Mouse (Mus musculus): ENCODE measurements around the gene Add2. TPM values are rescaled to one million over a fixed set of nuclear protein-coding genes. Genes with fewer than 3 reads are reported as not detected.

The Add2 gene
- polyA plus RNA-seq, 1 experiment: 17.6 TPM

- DNase-seq (ENCODE audit: low read depth in 1 of 2, low spot score in 2 of 2): peak in 1 of 2 experiments; percentile 8
- WGBS: 57% methylated on average over 2 of the region's 2 CpGs
- Histone ChIP-seq H3K27me3 (ENCODE audit: control insufficient read depth, insufficient read depth, low read length) (no peaks in the 10 kb centered on the region), H3K4me1 (ENCODE audit: control insufficient read depth, insufficient read depth, insufficient read length) (no peaks in the 10 kb centered on the region), H3K36me3 (ENCODE audit: control insufficient read depth, insufficient read depth, low read length) (no peaks in the 10 kb centered on the region), H3K4me3 (ENCODE audit: extremely low read depth, insufficient read depth, insufficient read length) (no peak overlapping the region), H3K27ac (ENCODE audit: insufficient read depth, low read length) (no peak overlapping the region)
- TF ChIP-seq CTCF (IDR thresholded peaks at IDR 0.05; ENCODE audit: extremely low read depth, insufficient read depth, insufficient read length, insufficient replicate concordance): peak; percentile 25; the same call in 1 of the 2 replicates
- no peak for TF ChIP-seq POLR2A (IDR thresholded peaks at IDR 0.05; ENCODE audit: low read depth, low read length)
Measured at GRCm38 (mm10) chr6:86126953-86127581, 98.6 kb downstream of the Add2 start.

GRCm38 (mm10) chr6:86128504-86128903 lies 100.0 kb downstream of the Add2 start:
- Histone ChIP-seq H3K4me1 (ENCODE audit: control insufficient read depth, insufficient read depth, insufficient read length) (no peaks in the 10 kb centered on the region), H3K36me3 (ENCODE audit: control insufficient read depth, insufficient read depth, low read length) (no peaks in the 10 kb centered on the region), H3K27me3 (ENCODE audit: control insufficient read depth, insufficient read depth, low read length) (no peaks in the 10 kb centered on the region), H3K27ac (ENCODE audit: insufficient read depth, low read length) (no peak overlapping the region), H3K4me3 (ENCODE audit: extremely low read depth, insufficient read depth, insufficient read length) (no peak overlapping the region)
- TF ChIP-seq CTCF (IDR thresholded peaks at IDR 0.05; ENCODE audit: extremely low read depth, insufficient read depth, insufficient read length, insufficient replicate concordance) (no peak), POLR2A (IDR thresholded peaks at IDR 0.05; ENCODE audit: low read depth, low read length) (no peak)
- DNase-seq (ENCODE audit: low read depth in 1 of 2, low spot score in 2 of 2): no peak
- WGBS: 45% methylated on average over 4 of the region's 4 CpGs

GRCm38 (mm10) chr6:86129872-86130498 lies 101.5 kb downstream of the Add2 start:
- Histone ChIP-seq H3K4me3 (ENCODE audit: extremely low read depth, insufficient read depth, insufficient read length) (no peak overlapping the region), H3K27me3 (ENCODE audit: control insufficient read depth, insufficient read depth, low read length) (no peaks in the 10 kb centered on the region), H3K27ac (ENCODE audit: insufficient read depth, low read length) (no peak overlapping the region), H3K4me1 (ENCODE audit: control insufficient read depth, insufficient read depth, insufficient read length) (no peaks in the 10 kb centered on the region), H3K36me3 (ENCODE audit: control insufficient read depth, insufficient read depth, low read length) (no peaks in the 10 kb centered on the region)
- WGBS: 59% methylated on average over 9 of the region's 9 CpGs
- no peak for DNase-seq (ENCODE audit: low read depth in 1 of 2, low spot score in 2 of 2)
- no peak for TF ChIP-seq POLR2A (IDR thresholded peaks at IDR 0.05; ENCODE audit: low read depth, low read length)
- no peak for TF ChIP-seq CTCF (IDR thresholded peaks at IDR 0.05; ENCODE audit: extremely low read depth, insufficient read depth, insufficient read length, insufficient replicate concordance)

- Histone ChIP-seq H3K27ac (ENCODE audit: insufficient read depth, low read length) (no peak overlapping the region), H3K36me3 (ENCODE audit: control insufficient read depth, insufficient read depth, low read length) (no peaks in the 10 kb centered on the region), H3K27me3 (ENCODE audit: control insufficient read depth, insufficient read depth, low read length) (no peaks in the 10 kb centered on the region), H3K4me3 (ENCODE audit: extremely low read depth, insufficient read depth, insufficient read length) (no peak overlapping the region), H3K4me1 (ENCODE audit: control insufficient read depth, insufficient read depth, insufficient read length) (no peaks in the 10 kb centered on the region)
- no peak for DNase-seq (ENCODE audit: low read depth in 1 of 2, low spot score in 2 of 2)
- 21% methylated on average over 1 of the region's 1 CpGs for WGBS
- no peak for TF ChIP-seq POLR2A (IDR thresholded peaks at IDR 0.05; ENCODE audit: low read depth, low read length)
Measured at GRCm38 (mm10) chr6:86133882-86134281, 105.4 kb downstream of the Add2 start.

DNA sequence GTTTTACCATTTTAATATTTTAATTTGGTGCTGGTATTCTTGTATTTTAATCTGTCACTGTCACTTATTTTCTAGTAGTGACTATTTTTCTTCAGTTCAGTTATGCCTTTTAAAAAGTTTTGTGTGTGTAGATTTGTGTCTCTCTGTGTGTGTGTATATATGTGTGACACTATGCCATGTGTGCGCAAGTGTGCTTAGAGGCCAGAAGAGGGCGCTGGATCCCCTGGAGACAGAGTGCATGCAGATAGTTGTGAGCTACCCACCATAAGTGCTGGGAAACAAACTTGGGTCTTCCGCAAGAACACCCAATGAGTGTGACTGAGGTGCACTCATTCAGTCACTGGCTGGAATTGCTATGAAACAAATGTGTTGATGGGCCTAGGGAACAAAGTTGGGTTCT lies 107.7 kb downstream of the Add2 start:
- TF ChIP-seq POLR2A (IDR thresholded peaks at IDR 0.05; ENCODE audit: low read depth, low read length) (no peak), CTCF (IDR thresholded peaks at IDR 0.05; ENCODE audit: extremely low read depth, insufficient read depth, insufficient read length, insufficient replicate concordance) (no peak)
- Histone ChIP-seq H3K36me3 (ENCODE audit: control insufficient read depth, insufficient read depth, low read length) (no peaks in the 10 kb centered on the region), H3K27ac (ENCODE audit: insufficient read depth, low read length) (no peak overlapping the region), H3K27me3 (ENCODE audit: control insufficient read depth, insufficient read depth, low read length) (no peaks in the 10 kb centered on the region), H3K4me1 (ENCODE audit: control insufficient read depth, insufficient read depth, insufficient read length) (no peaks in the 10 kb centered on the region), H3K4me3 (ENCODE audit: extremely low read depth, insufficient read depth, insufficient read length) (no peak overlapping the region)
- DNase-seq (ENCODE audit: low read depth in 1 of 2, low spot score in 2 of 2): no peak
- 90% methylated on average over 3 of the region's 3 CpGs for WGBS

DNA sequence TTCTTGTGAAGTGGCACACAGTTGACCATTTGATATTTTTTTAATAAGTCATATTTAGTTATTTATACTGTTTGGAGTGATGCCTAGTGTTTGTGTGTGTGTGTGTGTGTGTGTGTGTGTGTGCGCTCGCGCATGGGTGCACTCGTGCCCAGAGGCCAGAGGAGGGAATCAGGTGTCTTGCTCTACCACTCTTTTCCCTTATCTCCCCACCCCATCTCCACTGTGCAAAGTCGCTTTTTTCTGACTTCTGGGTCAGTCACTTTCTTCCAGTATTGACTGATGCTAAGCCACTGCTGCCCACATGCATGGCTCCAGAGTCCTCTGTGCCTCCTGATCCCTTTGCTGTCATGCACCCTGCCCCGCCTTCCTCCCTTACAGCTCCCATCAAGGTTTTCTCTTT lies 112.8 kb downstream of the Add2 start:
- Histone ChIP-seq H3K4me3 (ENCODE audit: extremely low read depth, insufficient read depth, insufficient read length) (no peak overlapping the region), H3K27me3 (ENCODE audit: control insufficient read depth, insufficient read depth, low read length) (no peaks in the 10 kb centered on the region), H3K4me1 (ENCODE audit: control insufficient read depth, insufficient read depth, insufficient read length) (no peaks in the 10 kb centered on the region), H3K36me3 (ENCODE audit: control insufficient read depth, insufficient read depth, low read length) (no peaks in the 10 kb centered on the region), H3K27ac (ENCODE audit: insufficient read depth, low read length) (no peak overlapping the region)
- DNase-seq (ENCODE audit: low read depth in 1 of 2, low spot score in 2 of 2): no peak
- TF ChIP-seq CTCF (IDR thresholded peaks at IDR 0.05; ENCODE audit: extremely low read depth, insufficient read depth, insufficient read length, insufficient replicate concordance) (no peak), POLR2A (IDR thresholded peaks at IDR 0.05; ENCODE audit: low read depth, low read length) (no peak)
- 85% methylated on average over 6 of the region's 6 CpGs for WGBS

DNA sequence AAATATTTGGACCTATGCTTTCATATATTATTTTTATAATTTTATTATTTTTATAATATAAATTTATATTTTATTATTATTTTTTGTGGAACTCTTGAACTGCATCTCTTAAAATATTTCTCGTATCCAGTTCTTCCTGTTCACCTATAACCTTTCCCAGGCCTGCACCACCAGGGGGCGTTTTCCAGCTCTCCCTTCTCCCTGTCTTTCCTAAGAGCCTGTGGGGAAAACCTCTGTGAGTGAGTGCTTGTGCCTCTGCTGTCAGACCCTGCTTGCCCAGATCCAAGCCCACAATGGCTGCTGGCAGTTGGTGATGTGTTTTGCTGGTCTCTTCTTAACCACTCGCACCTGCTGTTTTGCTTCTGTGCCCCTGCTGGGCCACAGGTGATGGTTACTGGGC lies 113.3 kb downstream of the Add2 start:
- WGBS: 16% methylated on average over 3 of the region's 3 CpGs

More for the DNA sequence above, 113.3 kb downstream of the Add2 start:
- peak in 1 of 2 experiments; percentile 25 for DNase-seq (ENCODE audit: low read depth in 1 of 2, low spot score in 2 of 2)
- Histone ChIP-seq H3K27me3 (ENCODE audit: control insufficient read depth, insufficient read depth, low read length) (no peaks in the 10 kb centered on the region), H3K4me3 (ENCODE audit: extremely low read depth, insufficient read depth, insufficient read length) (no peak overlapping the region), H3K4me1 (ENCODE audit: control insufficient read depth, insufficient read depth, insufficient read length) (no peaks in the 10 kb centered on the region), H3K27ac (ENCODE audit: insufficient read depth, low read length) (no peak overlapping the region), H3K36me3 (ENCODE audit: control insufficient read depth, insufficient read depth, low read length) (no peaks in the 10 kb centered on the region)
- TF ChIP-seq POLR2A (IDR thresholded peaks at IDR 0.05; ENCODE audit: low read depth, low read length) (no peak), CTCF (IDR thresholded peaks at IDR 0.05; ENCODE audit: extremely low read depth, insufficient read depth, insufficient read length, insufficient replicate concordance) (no peak)
